Mouse (Mus musculus) adipose tissue, adult 10 weeks (tissue): Measurements from ENCODE around the gene Vmn1r69. TPM values are rescaled to one million over a fixed set of nuclear protein-coding genes. Genes with fewer than 3 reads are reported as not detected.

Source experiments
- polyA plus RNA-seq: library from polyadenylated mRNA; stranded (reverse); fragments of 350-450 nt; fragmentation: Illumina TruSeq; extraction: RNeasy Lipid Tissue Mini Kit (QIAGEN cat#74804); gene quantifications from one replicate; pipeline ENCODE4 v1.2.3, GENCODE M21; 2014; ENCODE audit warnings: low read depth, low replicate concordance

The Vmn1r69 gene
- polyA plus RNA-seq: not detected

GRCm38 (mm10) chr7:10613559-10613958, at the start of gene Vmn1r69:
TSS of gene Vmn1r69 (minus strand) at chr7:10613659.

GRCm38 (mm10) chr7:10631232-10631631, 17.8 kb upstream of the Vmn1r69 start, which contains the start of gene Vmn1r70:
TSS of gene Vmn1r70 (plus strand) at chr7:10631532.

GRCm38 (mm10) chr7:10558385-10558784, 55.1 kb downstream of the Vmn1r69 start, which contains the start of gene Vmn1r68:
TSS of gene Vmn1r68 (minus strand) at chr7:10558485.

Other genes starting within 250 kb of the Vmn1r69 start
- gene Vmn1r67, start 170.3 kb downstream of the Vmn1r69 start, polyA plus RNA-seq: not detected
- gene Zik1, start 118.3 kb downstream of the Vmn1r69 start, polyA plus RNA-seq: 1.2 TPM
- not detected for gene Vmn1r68, start 55.2 kb downstream of the Vmn1r69 start, polyA plus RNA-seq
- gene Vmn1r70, start 17.9 kb upstream of the Vmn1r69 start, polyA plus RNA-seq: not detected
- gene Nlrp4b, start 74.1 kb upstream of the Vmn1r69 start, polyA plus RNA-seq: not detected
- not detected for gene Vmn1r71, start 140.7 kb upstream of the Vmn1r69 start, polyA plus RNA-seq